Mouse (Mus musculus) neural tube, embryonic 12.5 days (tissue): Measurements from ENCODE around the gene Gdf15. TPM values are rescaled to one million over a fixed set of nuclear protein-coding genes. Genes with fewer than 3 reads are reported as not detected.

Source experiments
- ATAC-seq: fragments of 200-750 bp; cut with Nextera tagmentation; 2 replicates; pipeline ENCODE4 v1.8.0; 2017; ENCODE audit warnings: low read depth, mild to moderate bottlenecking, moderate TSS enrichment, moderate library complexity; ENCODE audit not compliant: low FRiP score
- H3K27ac ChIP-seq: fragments of 300-500 bp; sonication (generic); 2 replicates; pipeline ENCODE4 v1.5.1; 2016
- H3K27me3 ChIP-seq: fragments of 300-500 bp; sonication (generic); replicated peaks from 2 replicates; pipeline ENCODE4 v1.6.1; 2016; ENCODE audit warnings: mild to moderate bottlenecking
- H3K36me3 ChIP-seq: fragments of 300-500 bp; sonication (generic); 2 replicates; pipeline ENCODE4 v1.6.1; 2016; ENCODE audit warnings: mild to moderate bottlenecking
- H3K4me1 ChIP-seq: fragments of 300-500 bp; sonication (generic); 2 replicates; pipeline ENCODE4 v1.6.1; 2016
- H3K4me2 ChIP-seq: fragments of 300-500 bp; sonication (generic); replicated peaks from 2 replicates; pipeline ENCODE4 v1.6.1; 2016; ENCODE audit warnings: mild to moderate bottlenecking
- H3K4me3 ChIP-seq: fragments of 300-500 bp; sonication (generic); 2 replicates; pipeline ENCODE4 v1.5.1; 2016
- H3K9ac ChIP-seq: fragments of 300-500 bp; sonication (generic); 2 replicates; pipeline ENCODE4 v1.6.1; 2016; ENCODE audit warnings: mild to moderate bottlenecking
- H3K9me3 ChIP-seq: fragments of 300-500 bp; sonication (generic); 2 replicates; pipeline ENCODE4 v1.6.1; 2016; ENCODE audit warnings: mild to moderate bottlenecking
- WGBS: fragments of 180-500 bp; shearing (Covaris S2); methylation state at CpG from one replicate; pipeline ENCODE4 v1.1.7; 2016; 5-methylcytosine and 5-hydroxymethylcytosine counted together
- polyA plus RNA-seq: library from polyadenylated mRNA; unstranded; fragments of >200 nt; fragmentation: Nextera tagmentation; extraction: Ambion mirVana; gene quantifications from 2 replicates; pipeline ENCODE4 v1.2.1, GENCODE M21; 2016

Gdf15 gene
- polyA plus RNA-seq, 1 experiment from 2014 or later = not detected

- Histone ChIP-seq H3K36me3 (no peaks in the 10 kb centered on the region), H3K27ac (no peak overlapping the region), H3K9me3 (no peaks in the 10 kb centered on the region), H3K4me1 (0 out of 2 replicates have a peak, but pooled peaks cover 10% of the 10 kb centered on the region), H3K27me3 (peaks cover 23% of the 10 kb centered on the region), H3K9ac (no peak overlapping the region), H3K4me3 (no peak overlapping the region), H3K4me2 (no peak overlapping the region)
- 63% methylated on average over 3 of the region's 3 CpGs for WGBS
- ATAC-seq = no peak
These were observed 10.0 kb downstream of the Gdf15 start for GRCm38 (mm10) chr8:70622220-70622619.

- no peak overlapping the region for H3K4me2 ChIP-seq
- H3K27me3 ChIP-seq = peaks cover 23% of the 10 kb centered on the region
- no peak overlapping the region for H3K9ac ChIP-seq
- 30% methylated on average over 9 of the region's 9 CpGs for WGBS
- no peaks in the 10 kb centered on the region for H3K9me3 ChIP-seq
- 0 out of 2 replicates have a peak, but pooled peaks cover 14% of the 10 kb centered on the region for H3K4me1 ChIP-seq
- no peak overlapping the region for H3K4me3 ChIP-seq
- no peaks in the 10 kb centered on the region for H3K36me3 ChIP-seq
- H3K27ac ChIP-seq = no peak overlapping the region
- ATAC-seq = peak; percentile 42; the same call in 1 of the 2 replicates
These were observed 13.3 kb downstream of the Gdf15 start for GRCm38 (mm10) chr8:70618888-70619334.

- H3K9ac ChIP-seq = no peak overlapping the region
- H3K4me1 ChIP-seq = peaks cover 17% of the 10 kb centered on the region; the same call in 1 of the 2 replicates
- no peaks in the 10 kb centered on the region for H3K9me3 ChIP-seq
- H3K27me3 ChIP-seq = peaks cover 23% of the 10 kb centered on the region
- no peak overlapping the region for H3K4me3 ChIP-seq
- WGBS = 86% methylated on average over 11 of the region's 11 CpGs
- no peaks in the 10 kb centered on the region for H3K36me3 ChIP-seq
- ATAC-seq = no peak
- no peak overlapping the region for H3K4me2 ChIP-seq
- H3K27ac ChIP-seq = no peak overlapping the region
These were observed 14.3 kb downstream of the Gdf15 start for GRCm38 (mm10) chr8:70617985-70618384.

DNA sequence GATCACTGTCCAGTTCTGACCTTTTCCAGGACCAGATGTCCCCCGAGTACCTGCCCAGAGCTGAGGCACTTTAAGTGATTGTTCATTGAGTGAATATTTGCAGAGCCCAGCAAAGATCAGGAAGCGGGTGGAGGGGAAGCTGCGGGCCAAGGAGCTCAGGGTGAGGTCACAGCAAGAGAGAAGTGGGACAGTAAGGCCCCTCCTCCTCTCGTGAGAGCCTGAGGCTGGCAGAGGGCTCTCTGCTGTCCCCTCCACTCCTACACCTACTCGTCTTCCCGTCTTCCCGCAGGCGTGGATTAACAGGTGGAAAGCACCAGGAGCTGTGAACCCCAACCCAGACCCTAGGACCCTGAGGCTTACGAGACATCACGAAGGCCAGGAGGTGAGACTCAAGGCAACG, 15.6 kb downstream of the Gdf15 start:
- Histone ChIP-seq H3K4me2 (no peak overlapping the region), H3K9me3 (no peaks in the 10 kb centered on the region), H3K36me3 (no peaks in the 10 kb centered on the region), H3K4me1 (peaks cover 18% of the 10 kb centered on the region; the same call in 1 of the 2 replicates), H3K4me3 (no peak overlapping the region), H3K9ac (no peak overlapping the region), H3K27me3 (peaks cover 14% of the 10 kb centered on the region), H3K27ac (no peak overlapping the region)
- no peak for ATAC-seq
- WGBS = 56% methylated on average over 11 of the region's 11 CpGs

DNA sequence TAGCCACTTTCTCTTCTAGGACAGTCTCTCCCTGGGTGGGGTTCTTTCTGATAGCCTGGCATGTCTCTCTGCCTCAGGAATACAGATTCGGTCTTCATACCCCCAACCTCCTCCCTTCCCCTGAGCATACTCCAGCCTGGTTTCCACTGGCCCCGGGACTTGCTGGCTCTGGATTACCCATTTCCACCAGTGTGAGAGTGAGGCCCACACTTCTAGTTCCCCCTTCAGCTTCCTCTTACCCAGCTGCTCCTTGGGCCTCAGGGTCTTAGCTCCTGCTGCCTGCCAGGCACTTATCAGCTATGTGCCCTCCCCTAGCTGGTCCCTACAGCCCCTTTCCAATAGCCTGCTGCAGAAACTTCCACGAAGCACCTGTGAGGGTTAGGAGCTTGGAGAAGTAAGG, 16.4 kb downstream of the Gdf15 start, which contains the start of gene Lrrc25:
Lrrc25 (plus strand) TSS at position 262 of the 400 bp plus-strand sequence.
- 87% methylated on average over 3 of the region's 3 CpGs for WGBS
- no peak within 1 kb of the TSS for H3K4me2 ChIP-seq
- no peak within 1 kb of the TSS for H3K9ac ChIP-seq
- no peak within 1 kb of the TSS for H3K4me3 ChIP-seq
- H3K9me3 ChIP-seq = no peaks in the 10 kb centered on the region
- no peak for ATAC-seq
- H3K36me3 ChIP-seq = no peaks in the 10 kb centered on the region
- H3K27me3 ChIP-seq = peaks cover 8% of the 10 kb centered on the region; the same call in 1 of the 2 replicates
- no peak within 1 kb of the TSS for H3K27ac ChIP-seq
- peaks cover 25% of the 10 kb centered on the region for H3K4me1 ChIP-seq

DNA sequence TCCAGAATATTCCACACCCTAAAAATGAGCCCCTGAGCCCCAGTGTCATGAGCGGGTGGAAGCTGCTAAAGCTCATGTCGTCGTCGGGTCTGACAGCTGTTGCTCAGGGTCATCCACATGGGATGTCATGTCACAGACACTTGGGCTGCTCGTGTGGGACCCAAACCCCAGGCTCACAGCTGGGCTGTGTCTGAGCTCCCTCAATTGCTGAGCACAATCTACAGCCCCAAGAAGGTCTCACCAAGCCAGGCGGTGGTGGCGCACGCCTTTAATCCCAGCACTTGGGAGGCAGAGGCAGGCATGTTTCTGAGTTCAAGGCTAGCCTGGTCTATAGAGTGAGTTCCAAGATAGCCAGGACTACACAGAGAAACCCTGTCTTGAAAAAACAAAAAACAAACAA, 17.0 kb downstream of the Gdf15 start:
- Histone ChIP-seq H3K27me3 (peaks cover 1% of the 10 kb centered on the region; the same call in 1 of the 2 replicates), H3K27ac (no peak overlapping the region), H3K4me3 (no peak overlapping the region), H3K4me1 (peaks cover 31% of the 10 kb centered on the region), H3K36me3 (no peaks in the 10 kb centered on the region), H3K9me3 (no peaks in the 10 kb centered on the region), H3K9ac (no peak overlapping the region), H3K4me2 (no peak overlapping the region)
- no peak for ATAC-seq
- 88% methylated on average over 8 of the region's 8 CpGs for WGBS

DNA sequence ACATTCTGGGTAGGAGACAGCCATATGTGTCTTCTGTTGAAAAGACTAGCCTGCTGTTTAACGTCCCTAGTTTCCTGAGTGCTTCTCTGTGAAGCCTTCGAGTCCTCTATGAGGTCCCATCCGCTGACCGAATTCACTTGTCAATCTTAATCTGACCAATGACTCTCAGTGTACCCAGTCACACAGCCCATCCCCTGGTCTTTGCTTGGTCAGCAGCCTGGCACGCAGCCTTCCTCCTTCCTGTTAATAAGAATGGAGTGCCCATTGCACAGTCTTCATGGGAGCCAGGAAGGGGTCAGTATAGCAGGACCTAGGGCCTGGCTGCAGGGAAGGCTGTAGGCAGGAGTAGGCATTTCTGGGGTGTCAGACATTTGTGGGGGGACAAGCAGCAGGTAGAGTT, 17.8 kb downstream of the Gdf15 start:
- Histone ChIP-seq H3K4me1 (peaks cover 39% of the 10 kb centered on the region), H3K9ac (no peak overlapping the region), H3K27ac (no peak overlapping the region), H3K4me2 (no peak overlapping the region), H3K4me3 (no peak overlapping the region), H3K9me3 (no peaks in the 10 kb centered on the region), H3K36me3 (no peaks in the 10 kb centered on the region), H3K27me3 (no peaks in the 10 kb centered on the region)
- WGBS = 63% methylated on average over 5 of the region's 5 CpGs
- ATAC-seq = no peak

- no peak overlapping the region for H3K27ac ChIP-seq
- no peaks in the 10 kb centered on the region for H3K36me3 ChIP-seq
- 19% methylated on average over 1 of the region's 1 CpGs for WGBS
- H3K4me1 ChIP-seq = peaks cover 41% of the 10 kb centered on the region
- no peak overlapping the region for H3K4me2 ChIP-seq
- no peaks in the 10 kb centered on the region for H3K27me3 ChIP-seq
- H3K9me3 ChIP-seq = no peaks in the 10 kb centered on the region
- H3K9ac ChIP-seq = no peak overlapping the region
- H3K4me3 ChIP-seq = no peak overlapping the region
- no peak for ATAC-seq
These were observed 18.5 kb downstream of the Gdf15 start for GRCm38 (mm10) chr8:70613763-70614162.

GRCm38 (mm10) chr8:70611849-70612248, 20.4 kb downstream of the Gdf15 start:
- peak overlapping the region; percentile 81 for H3K4me2 ChIP-seq
- H3K27ac ChIP-seq = no peak overlapping the region
- WGBS = under 1% methylated on average over 6 of the region's 6 CpGs
- no peaks in the 10 kb centered on the region for H3K27me3 ChIP-seq
- no peaks in the 10 kb centered on the region for H3K9me3 ChIP-seq
- H3K4me1 ChIP-seq = peaks cover 50% of the 10 kb centered on the region
- H3K4me3 ChIP-seq = peak overlapping the region; percentile 36
- H3K9ac ChIP-seq = peak overlapping the region; percentile 56
- H3K36me3 ChIP-seq = no peaks in the 10 kb centered on the region
- ATAC-seq = no peak

GRCm38 (mm10) chr8:70610796-70611771, 21.2 kb downstream of the Gdf15 start:
- H3K27ac ChIP-seq = 0 out of 2 replicates have a peak overlapping the region, but pooled peaks have one; percentile 6
- ATAC-seq = no peak; the same call in 1 of the 2 replicates
- no peaks in the 10 kb centered on the region for H3K9me3 ChIP-seq
- H3K4me1 ChIP-seq = peaks cover 57% of the 10 kb centered on the region
- peak overlapping the region; percentile 36 for H3K4me3 ChIP-seq
- no peaks in the 10 kb centered on the region for H3K27me3 ChIP-seq
- peak overlapping the region; percentile 56 for H3K9ac ChIP-seq
- under 1% methylated on average over 54 of the region's 54 CpGs for WGBS
- no peaks in the 10 kb centered on the region for H3K36me3 ChIP-seq
- peak overlapping the region; percentile 81 for H3K4me2 ChIP-seq

- peak overlapping the region; percentile 31 for H3K4me3 ChIP-seq
- under 1% methylated on average over 42 of the region's 45 CpGs for WGBS
- no peaks in the 10 kb centered on the region for H3K27me3 ChIP-seq
- H3K9me3 ChIP-seq = no peaks in the 10 kb centered on the region
- ATAC-seq = peak; percentile 38
- peaks cover 63% of the 10 kb centered on the region for H3K4me1 ChIP-seq
- H3K9ac ChIP-seq = peak overlapping the region; percentile 54
- peak overlapping the region; percentile 90 for H3K27ac ChIP-seq
- peak overlapping the region; percentile 81 for H3K4me2 ChIP-seq
- H3K36me3 ChIP-seq = no peaks in the 10 kb centered on the region
These were observed 22.1 kb downstream of the Gdf15 start for GRCm38 (mm10) chr8:70609849-70610795.
